Mouse (Mus musculus) heart, adult 8-10 months (tissue): Measurements from ENCODE around the gene Mageb16. TPM values are rescaled to one million over a fixed set of nuclear protein-coding genes. Genes with fewer than 3 reads are reported as not detected.
A peak's percentile ranks its signal among the peaks of the same experiment; 100 is the strongest.

ENCODE experiments used
- DNase-seq: peaks from one replicate; pipeline ENCODE4 v3.0.0; 2022; ENCODE audit warnings: low spot score
- total RNA-seq, 4 experiments: library from RNA; stranded (reverse); gene quantifications; 2 replicates each; pipeline ENCODE4 v1.2.4; 2022

Mageb16 gene
- not detected for total RNA-seq

DNA sequence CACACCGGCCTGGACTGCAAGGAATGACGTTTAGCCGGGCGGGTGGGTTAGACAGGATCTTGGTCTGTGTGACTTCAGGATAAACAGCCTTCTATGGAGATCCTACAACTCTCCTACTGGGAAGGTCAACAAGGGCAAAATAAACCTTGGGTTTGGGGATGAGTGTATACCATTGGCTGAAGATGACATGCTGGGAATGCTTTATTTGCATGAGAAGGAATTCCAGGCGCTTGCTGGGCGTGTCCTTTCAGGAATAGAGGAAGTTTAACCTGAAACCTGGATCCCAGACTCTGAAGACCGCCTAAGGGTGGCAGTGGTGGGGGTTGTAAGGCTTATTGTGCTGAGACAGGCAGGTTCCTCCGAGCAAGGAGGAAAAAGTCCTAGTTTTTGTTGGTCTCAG, at the start of gene Mageb16:
Mageb16 (minus strand) TSS at position 25 of the 400 bp plus-strand sequence.
- no peak for DNase-seq

DNA sequence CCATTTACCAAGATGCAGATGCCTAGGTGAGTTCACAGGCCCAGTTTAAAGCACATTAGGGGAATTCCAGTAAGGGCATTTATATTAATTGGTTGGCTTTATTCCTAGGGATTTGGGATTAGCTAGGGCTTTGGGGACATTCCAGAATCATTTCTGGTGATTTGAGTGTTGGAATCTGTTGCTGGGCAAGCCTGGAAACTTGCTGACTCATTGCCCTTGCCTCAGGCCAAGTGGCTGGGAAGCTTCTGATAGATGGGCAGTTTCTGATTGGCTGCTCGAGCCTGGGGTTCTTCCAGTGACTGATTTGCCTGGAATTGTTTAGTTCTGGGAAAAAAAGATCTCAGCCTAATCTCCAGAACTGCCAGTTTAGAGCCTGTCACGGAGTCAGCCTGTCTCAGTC, 20.1 kb downstream of the Mageb16 start:
- peak; percentile 19 for DNase-seq

- no peak for DNase-seq
Measured at GRCm38 (mm10) chrX:79635396-79635795, 35.8 kb downstream of the Mageb16 start.

GRCm38 (mm10) chrX:79606462-79606861, 64.8 kb downstream of the Mageb16 start:
- DNase-seq = no peak

Other genes starting within 250 kb of the Mageb16 start
- gene Gm7173, start 154.2 kb downstream of the Mageb16 start, total RNA-seq = under 1 TPM; 0.03 to 0.16 (median 0.06) TPM